Mouse (Mus musculus): ENCODE data around the gene Khdc3. TPM values are rescaled to one million over a fixed set of nuclear protein-coding genes. Genes with fewer than 3 reads are reported as not detected.
"Not testable (repeated sequence)": the region's sequence is repeated elsewhere in the genome, so short reads cannot be mapped to it uniquely, and the experiment has no call there.

The Khdc3 gene
- total RNA-seq (2022): 1 to 10 TPM; 1.1 to 2.3 (median 1.5) TPM

- no peak for DNase-seq (ENCODE audit: low spot score in 2 of 2)
Measured at GRCm38 (mm10) chr9:73101536-73101935, at the start of gene Khdc3. Khdc3 (plus strand) TSS chr9:73101836.

GRCm38 (mm10) chr9:73055441-73055911 is 46.2 kb upstream of the Khdc3 start:
- DNase-seq (ENCODE audit: low spot score in 2 of 2): no peak

- DNase-seq (ENCODE audit: low spot score in 2 of 2): no peak
Measured at GRCm38 (mm10) chr9:73059224-73059623, 42.4 kb upstream of the Khdc3 start.

GRCm38 (mm10) chr9:73063621-73064290 is 37.9 kb upstream of the Khdc3 start:
- no peak for DNase-seq (ENCODE audit: low spot score in 2 of 2)

GRCm38 (mm10) chr9:73067086-73067485 is 34.5 kb upstream of the Khdc3 start:
- no peak for DNase-seq (ENCODE audit: low spot score in 2 of 2)

- peak in 1 of 2 experiments; percentile 84 for DNase-seq (ENCODE audit: low spot score in 2 of 2)
Measured at GRCm38 (mm10) chr9:73068230-73068679, 33.4 kb upstream of the Khdc3 start.

- no peak for DNase-seq (ENCODE audit: low spot score in 2 of 2)
Measured at GRCm38 (mm10) chr9:73068688-73069087, 32.9 kb upstream of the Khdc3 start.

GRCm38 (mm10) chr9:73070971-73071659 is 30.5 kb upstream of the Khdc3 start:
- DNase-seq (ENCODE audit: low spot score in 2 of 2): no peak

- DNase-seq (ENCODE audit: low spot score in 2 of 2): no peak
Measured at GRCm38 (mm10) chr9:73072426-73072825, 29.2 kb upstream of the Khdc3 start.

GRCm38 (mm10) chr9:73073169-73073568 is 28.5 kb upstream of the Khdc3 start:
- no peak for DNase-seq (ENCODE audit: low spot score in 2 of 2)

GRCm38 (mm10) chr9:73079349-73079748 is 22.3 kb upstream of the Khdc3 start:
- DNase-seq (ENCODE audit: low spot score in 2 of 2): not testable (repeated sequence)

GRCm38 (mm10) chr9:73079801-73080325 is 21.8 kb upstream of the Khdc3 start:
- no peak for DNase-seq (ENCODE audit: low spot score in 2 of 2)

- no peak for DNase-seq (ENCODE audit: low spot score in 2 of 2)
Measured at GRCm38 (mm10) chr9:73082291-73083000, 19.2 kb upstream of the Khdc3 start.

GRCm38 (mm10) chr9:73083956-73084355 is 17.7 kb upstream of the Khdc3 start:
- no peak for DNase-seq (ENCODE audit: low spot score in 2 of 2)

- DNase-seq (ENCODE audit: low spot score in 2 of 2): no peak
Measured at GRCm38 (mm10) chr9:73085845-73086244, 15.8 kb upstream of the Khdc3 start.

- DNase-seq (ENCODE audit: low spot score in 2 of 2): no peak
Measured at GRCm38 (mm10) chr9:73087121-73087520, 14.5 kb upstream of the Khdc3 start.

- no peak for DNase-seq (ENCODE audit: low spot score in 2 of 2)
Measured at GRCm38 (mm10) chr9:73087581-73087980, 14.1 kb upstream of the Khdc3 start.

- DNase-seq (ENCODE audit: low spot score in 2 of 2): no peak
Measured at GRCm38 (mm10) chr9:73089222-73089920, 12.3 kb upstream of the Khdc3 start.

- no peak for DNase-seq (ENCODE audit: low spot score in 2 of 2)
Measured at GRCm38 (mm10) chr9:73090121-73090520, 11.5 kb upstream of the Khdc3 start.

- no peak for DNase-seq (ENCODE audit: low spot score in 2 of 2)
Measured at GRCm38 (mm10) chr9:73091747-73092146, 9.9 kb upstream of the Khdc3 start.

GRCm38 (mm10) chr9:73094580-73094979 is 7.1 kb upstream of the Khdc3 start:
- DNase-seq (ENCODE audit: low spot score in 2 of 2): no peak
